Mouse (Mus musculus): Measurements from ENCODE around the gene Actr1a.

Gene Actr1a

GRCm38 (mm10) chr19:46350168-46350932 lies 45.2 kb downstream of the Actr1a start, which contains the start of gene 2310034G01Rik:
Gene 2310034G01Rik, minus strand, starts transcription at chr19:46350302.
- CTCF ChIA-PET, result no interaction called here

- CTCF ChIA-PET, result no interaction called here
Observed at GRCm38 (mm10) chr19:46349550-46349949, 46.0 kb downstream of the Actr1a start.

GRCm38 (mm10) chr19:46348761-46349458 lies 46.6 kb downstream of the Actr1a start:
- CTCF ChIA-PET, result no interaction called here

DNA sequence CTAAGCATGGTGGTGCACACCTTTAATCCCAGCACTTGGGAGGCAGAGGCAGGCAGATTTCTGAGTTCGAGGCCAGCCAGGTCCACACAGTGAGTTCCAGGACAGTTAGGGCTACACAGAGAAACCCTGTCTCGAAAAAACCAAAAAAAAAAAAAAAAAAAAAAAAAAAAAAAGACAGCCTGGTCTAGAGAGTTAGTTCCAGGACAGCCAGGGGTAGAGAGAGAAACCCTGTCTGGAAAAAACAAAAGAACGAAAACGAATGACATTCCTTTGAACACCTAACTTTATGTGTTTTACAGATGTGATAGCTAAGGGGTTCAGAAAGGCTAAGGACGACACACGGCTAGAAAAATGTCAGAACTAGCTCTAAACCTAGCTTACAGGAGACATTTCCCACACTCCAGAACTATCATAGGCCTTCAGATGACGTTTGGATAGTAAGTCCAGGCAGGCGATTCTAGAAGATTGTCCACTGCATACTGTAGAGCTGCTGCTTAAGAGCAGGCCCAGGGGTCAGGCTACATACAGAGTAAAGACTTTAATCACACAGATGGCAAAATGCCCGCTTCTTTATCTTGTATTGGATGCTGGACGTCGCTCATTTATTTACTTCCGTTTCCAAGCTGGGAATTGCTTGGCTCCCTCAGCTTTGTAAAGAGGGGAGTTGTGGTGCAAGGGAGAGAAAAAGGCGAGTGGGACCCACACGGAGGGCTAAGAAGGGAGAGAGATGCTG lies 47.4 kb downstream of the Actr1a start:
- CTCF ChIA-PET, result no interaction called here

DNA sequence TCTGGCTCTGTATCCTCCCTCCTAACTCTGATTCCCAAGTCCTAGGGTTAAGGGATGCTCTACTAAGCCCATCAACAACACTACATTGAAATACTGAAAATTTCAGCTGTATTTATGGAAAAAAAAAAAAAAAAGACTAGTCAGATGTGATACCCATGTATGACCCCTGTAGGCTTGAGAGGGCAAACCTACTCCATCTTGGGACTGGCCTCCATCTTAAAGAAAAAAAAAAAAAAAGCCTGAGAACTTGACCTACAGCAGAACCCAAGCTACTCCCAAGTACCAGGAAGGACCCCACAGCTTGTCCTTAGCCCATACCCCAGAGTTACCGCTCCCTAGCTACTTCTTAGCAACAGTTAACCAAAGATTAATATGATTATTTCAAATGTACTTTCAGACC lies 48.4 kb downstream of the Actr1a start:
- CTCF ChIA-PET, result interaction anchor here (0.6 to 0.7 kb wide), 3 partner anchors 22 to 791 kb away, joined by 3 to 7 read pairs (median 4); partner anchors contain the start of gene Calhm2

- CTCF ChIA-PET, result no interaction called here
Observed at GRCm38 (mm10) chr19:46344710-46345419, 50.7 kb downstream of the Actr1a start.

DNA sequence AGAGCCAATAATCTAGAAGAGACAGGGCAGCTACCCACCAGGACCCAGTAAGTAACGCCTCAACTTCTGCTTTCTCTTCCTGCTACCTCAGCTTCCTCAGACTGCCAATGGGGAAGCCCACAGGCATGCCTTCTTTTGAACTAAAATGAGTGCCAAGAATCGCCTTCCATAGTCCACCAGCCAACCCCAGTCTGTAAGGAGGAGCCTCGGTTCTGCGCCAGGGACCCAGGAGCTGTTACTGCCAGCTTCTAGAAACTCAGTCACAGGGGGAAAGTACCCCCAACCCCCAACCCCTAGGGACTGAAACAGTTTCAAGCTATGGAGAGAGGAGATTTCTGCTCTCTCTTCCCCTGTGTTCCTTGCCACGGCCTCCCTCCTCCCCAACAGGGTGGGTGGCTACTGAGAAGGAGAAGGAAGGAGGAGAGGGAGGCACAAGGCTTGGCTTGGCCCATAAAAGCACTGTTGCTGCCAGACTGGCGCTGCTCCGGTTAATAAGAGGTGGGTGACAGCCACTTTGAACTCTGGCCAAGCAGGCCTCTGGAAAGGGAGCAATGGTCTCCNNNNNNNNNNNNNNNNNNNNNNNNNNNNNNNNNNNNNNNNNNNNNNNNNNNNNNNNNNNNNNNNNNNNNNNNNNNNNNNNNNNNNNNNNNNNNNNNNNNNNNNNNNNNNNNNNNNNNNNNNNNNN lies 56.1 kb downstream of the Actr1a start:
- CTCF ChIA-PET, result interaction anchor here (0.6 kb wide), 1 partner anchor 164 kb away, joined by 4 read pairs; no protein-coding TSS in a partner anchor

- CTCF ChIA-PET, result no interaction called here
Observed at GRCm38 (mm10) chr19:46338942-46339286, 56.6 kb downstream of the Actr1a start.

GRCm38 (mm10) chr19:46338331-46338936 lies 57.1 kb downstream of the Actr1a start, which contains the start of gene Cuedc2:
Gene Cuedc2, minus strand, starts transcription at chr19:46338702.
- CTCF ChIA-PET, result interaction anchor here (0.8 kb wide), 1 partner anchor 9 kb away, joined by 3 read pairs; no protein-coding TSS in a partner anchor

DNA sequence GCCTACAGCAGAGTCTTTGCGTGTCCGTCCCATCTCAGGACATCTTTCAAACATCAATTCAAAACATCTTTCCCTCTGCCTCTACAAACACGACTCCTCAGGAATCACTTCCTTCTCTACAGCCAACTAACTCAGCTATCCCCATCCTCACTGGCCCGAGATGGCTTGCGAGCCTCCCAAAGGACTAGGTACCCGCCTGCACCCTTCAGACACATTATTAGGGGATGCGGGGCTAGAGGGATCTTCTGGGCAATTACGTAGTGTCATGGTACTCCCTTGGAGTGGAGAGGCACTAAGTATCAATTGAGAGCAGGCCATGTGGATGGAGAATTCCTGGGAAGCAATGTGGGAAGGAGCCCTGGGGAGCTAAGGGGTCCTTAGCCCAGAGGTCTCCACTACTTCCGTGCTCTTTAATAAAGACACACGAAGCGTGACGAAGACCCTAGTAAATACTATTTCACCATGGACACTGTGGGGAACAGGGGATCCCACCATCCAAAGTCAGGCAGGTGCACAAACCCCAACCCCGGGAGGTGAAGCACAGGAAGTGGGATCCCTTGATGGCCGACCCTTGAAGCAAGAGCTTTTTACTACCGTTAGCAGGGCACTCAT lies 57.7 kb downstream of the Actr1a start:
- CTCF ChIA-PET, result interaction anchor here (0.8 kb wide), 1 partner anchor 8 kb away, joined by 3 read pairs; no protein-coding TSS in a partner anchor

DNA sequence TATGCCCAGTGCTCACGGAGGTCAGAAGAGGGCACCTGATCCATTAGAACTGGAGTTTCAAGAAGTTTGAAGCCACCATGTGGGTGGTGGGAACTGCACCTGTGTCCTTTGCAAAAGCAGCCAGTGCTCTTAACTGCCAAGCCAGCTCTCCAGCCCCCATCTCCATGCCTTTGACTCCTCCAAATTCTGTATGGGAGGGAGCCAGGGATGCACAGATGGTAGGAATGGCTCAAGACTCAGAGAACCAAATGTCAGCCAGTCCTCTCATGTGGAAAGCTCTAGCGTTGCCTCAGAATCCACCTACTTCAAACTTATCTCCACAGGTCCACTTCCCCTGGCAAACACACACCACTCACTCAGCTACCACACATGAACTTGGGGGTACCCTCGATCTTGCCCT lies 61.6 kb downstream of the Actr1a start:
- CTCF ChIA-PET, result no interaction called here

DNA sequence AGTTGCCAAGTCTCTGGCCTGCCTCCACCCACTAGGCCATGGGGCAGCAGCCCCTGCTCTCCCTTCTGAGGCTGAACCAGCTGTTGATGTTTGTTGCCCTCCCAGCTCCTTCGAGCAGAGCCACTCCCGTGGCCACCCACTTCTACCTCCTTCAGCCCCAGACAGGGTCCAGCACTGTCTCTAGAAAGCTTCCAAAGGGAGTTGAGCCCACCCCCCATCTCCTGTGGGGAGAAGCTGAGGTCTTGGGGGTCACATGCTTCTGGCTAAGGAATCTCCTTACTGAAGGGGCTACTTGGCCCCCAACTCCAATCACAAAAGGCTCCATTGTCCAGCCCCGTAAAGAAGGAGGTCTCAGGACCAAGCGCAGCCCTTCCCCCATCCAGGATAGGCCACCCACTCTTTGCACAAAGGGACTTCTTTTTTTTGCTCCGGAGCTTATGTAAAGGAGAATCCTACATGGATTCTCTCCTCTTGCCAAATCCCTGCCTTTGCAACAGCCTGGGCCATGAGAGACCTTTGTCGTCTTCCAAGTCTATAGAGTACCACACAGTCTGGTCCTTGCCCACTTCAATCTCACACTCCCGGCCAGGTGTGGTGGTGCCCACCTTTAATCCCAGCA lies 62.7 kb downstream of the Actr1a start:
- CTCF ChIA-PET, result no interaction called here

GRCm38 (mm10) chr19:46331936-46332335 lies 63.6 kb downstream of the Actr1a start:
- CTCF ChIA-PET, result no interaction called here

GRCm38 (mm10) chr19:46331326-46331725 lies 64.2 kb downstream of the Actr1a start:
- CTCF ChIA-PET, result no interaction called here

- CTCF ChIA-PET, result no interaction called here
Observed at GRCm38 (mm10) chr19:46330696-46331095, 64.9 kb downstream of the Actr1a start.

GRCm38 (mm10) chr19:46329951-46330350 lies 65.6 kb downstream of the Actr1a start:
- CTCF ChIA-PET, result interaction anchor here (1.5 to 1.8 kb wide), 3 partner anchors 8 to 25 kb away, joined by 3 to 6 read pairs (median 6); partner anchors contain the start of gene Cuedc2

GRCm38 (mm10) chr19:46329031-46329641 lies 66.4 kb downstream of the Actr1a start:
- CTCF ChIA-PET, result interaction anchor here (0.5 to 1.8 kb wide), 6 partner anchors 9 to 255 kb away, joined by 3 to 6 read pairs (median 4); partner anchors contain the start of gene Cuedc2

- CTCF ChIA-PET, result interaction anchor here (0.5 to 1.8 kb wide), 7 partner anchors 9 to 538 kb away, joined by 3 to 6 read pairs (median 4); no protein-coding TSS in a partner anchor
Observed at GRCm38 (mm10) chr19:46328081-46329030, 67.2 kb downstream of the Actr1a start, which contains the start of gene Fbxl15. Gene Fbxl15, plus strand, starts transcription at chr19:46328184.
